Mouse (Mus musculus): ENCODE data around the gene Lyrm7. TPM values are rescaled to one million over a fixed set of nuclear protein-coding genes. Genes with fewer than 3 reads are reported as not detected.

Gene Lyrm7
- polyA plus RNA-seq (2014; fragmentation: Nextera tagmentation; extraction: Ambion mirVana) = 7.9 and 8.0 TPM in 2 replicates

DNA sequence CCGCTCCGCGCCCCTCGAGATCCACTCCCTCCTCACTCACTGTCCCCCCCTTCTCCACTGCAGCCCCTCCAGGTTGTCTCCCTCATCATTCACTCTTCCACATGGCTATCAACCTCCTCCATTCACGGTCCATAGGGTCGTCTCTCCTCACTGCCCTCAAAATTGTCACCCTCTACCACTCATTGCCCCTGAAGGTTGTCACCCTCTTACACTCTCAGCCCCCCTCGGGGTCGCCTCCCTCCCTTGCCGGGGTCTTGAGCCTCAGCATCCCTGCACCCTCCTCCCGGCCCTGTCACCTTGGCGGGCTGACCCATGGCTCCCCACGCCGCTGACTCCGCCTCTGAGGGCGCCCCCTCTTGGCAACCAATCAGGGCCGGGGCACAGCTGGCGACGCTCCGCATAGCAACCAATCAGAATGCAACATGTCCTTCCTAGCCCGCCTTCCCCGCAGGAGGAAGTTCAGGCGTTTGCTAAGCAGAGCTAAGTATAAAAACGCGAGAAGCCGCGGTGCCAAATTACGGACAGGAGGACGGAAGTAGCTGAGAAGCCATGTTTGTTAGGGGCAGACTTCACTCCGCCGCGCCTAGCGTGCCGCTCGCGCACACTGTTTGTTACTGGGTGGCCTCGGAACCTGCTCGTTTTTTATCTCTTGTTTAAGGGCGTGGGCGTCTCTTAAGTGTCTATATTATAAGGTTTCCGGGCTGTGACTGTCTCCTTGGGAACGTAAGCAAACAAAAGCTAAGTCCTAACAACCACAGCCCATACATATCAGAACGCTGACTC is at the start of gene Lyrm7:
TSS of gene Lyrm7 (minus strand) at position 661 of the 783 bp plus-strand sequence.
- ATAC-seq (ENCODE audit: insufficient read depth) = peak; percentile 98
- no peaks in the 10 kb centered on the region for H3K27me3 ChIP-seq (ENCODE audit: insufficient read depth, low read length)
- peak within 1 kb of the TSS; percentile 95 for H3K27ac ChIP-seq (ENCODE audit: low read depth)
- peak; percentile 39; the same call in 1 of the 2 replicates for TF ChIP-seq CTCF (IDR thresholded peaks at IDR 0.05; ENCODE audit: low read depth)
- H3K9ac ChIP-seq = peak within 1 kb of the TSS; percentile 79
- under 1% methylated on average over 42 of the region's 42 CpGs for WGBS
- H3K4me2 ChIP-seq = peak within 1 kb of the TSS; percentile 82
- DNase-seq = peak; percentile 99
- peak within 1 kb of the TSS; percentile 64 for H3K4me3 ChIP-seq (ENCODE audit: low read depth, low read length)
- no peaks in the 10 kb centered on the region for H3K36me3 ChIP-seq (ENCODE audit: insufficient read depth)
- H3K9me3 ChIP-seq (ENCODE audit: low read depth, low read length) = no peaks in the 10 kb centered on the region
- H3K4me1 ChIP-seq (ENCODE audit: insufficient read depth) = no peaks in the 10 kb centered on the region

DNA sequence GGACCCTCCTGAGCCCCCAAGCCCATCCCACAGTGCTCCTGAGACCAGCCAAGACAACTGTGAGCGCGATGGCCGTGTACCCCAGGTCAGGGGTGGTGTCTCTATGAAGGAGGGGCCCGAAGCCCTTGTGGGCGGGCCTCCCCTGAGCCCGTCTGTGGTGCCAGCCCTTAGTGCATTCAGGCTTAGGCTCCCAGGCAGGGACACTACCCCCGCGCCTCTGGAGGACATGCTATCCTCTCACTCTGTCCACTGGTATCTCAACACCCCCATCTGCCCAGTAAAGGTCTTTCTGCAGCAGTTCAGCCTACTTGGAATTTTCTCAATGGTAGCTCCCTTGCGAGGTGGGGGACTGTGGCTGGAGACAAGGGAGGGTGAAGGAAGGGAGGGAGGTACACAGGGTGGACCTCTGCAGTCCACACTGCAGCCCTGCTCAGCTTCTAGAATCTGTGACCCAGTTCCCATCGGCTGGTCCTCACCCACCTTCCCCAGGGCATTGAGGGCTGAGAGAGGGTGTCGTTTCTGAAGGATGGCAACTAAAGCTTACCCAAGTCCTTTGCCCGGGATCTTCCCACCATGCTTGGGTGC is 49.5 kb upstream of the Lyrm7 start:
- 88% methylated on average over 12 of the region's 12 CpGs for WGBS
- ATAC-seq (ENCODE audit: insufficient read depth) = no peak
- TF ChIP-seq CTCF (IDR thresholded peaks at IDR 0.05; ENCODE audit: low read depth) = no peak

DNA sequence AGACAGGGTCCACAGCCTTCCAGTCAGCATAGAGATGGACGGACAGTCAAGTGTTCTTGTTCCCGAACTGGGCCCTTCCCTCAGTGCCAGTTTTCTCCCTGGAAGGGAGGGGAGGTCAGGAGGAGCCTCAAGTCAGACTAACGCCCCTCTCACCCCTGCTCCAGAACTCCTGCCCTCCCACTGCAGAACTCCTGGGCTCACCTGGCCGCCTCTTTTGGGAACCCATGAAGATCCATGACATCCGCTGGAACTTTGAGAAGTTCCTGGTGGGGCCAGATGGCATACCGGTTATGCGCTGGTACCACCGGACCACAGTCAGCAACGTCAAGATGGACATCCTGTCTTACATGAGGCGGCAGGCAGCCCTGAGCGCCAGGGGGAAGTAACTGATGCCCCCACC is 48.6 kb upstream of the Lyrm7 start:
- Histone ChIP-seq H3K4me2 (no peak overlapping the region), H3K27me3 (ENCODE audit: insufficient read depth, low read length) (no peaks in the 10 kb centered on the region), H3K27ac (ENCODE audit: low read depth) (no peak overlapping the region), H3K9ac (no peak overlapping the region), H3K36me3 (ENCODE audit: insufficient read depth) (peaks cover 41% of the 10 kb centered on the region), H3K4me1 (ENCODE audit: insufficient read depth) (peaks cover 4% of the 10 kb centered on the region; the same call in 1 of the 2 replicates), H3K4me3 (ENCODE audit: low read depth, low read length) (no peak overlapping the region), H3K9me3 (ENCODE audit: low read depth, low read length) (no peaks in the 10 kb centered on the region)
- WGBS = 89% methylated on average over 11 of the region's 11 CpGs
- no peak for TF ChIP-seq CTCF (IDR thresholded peaks at IDR 0.05; ENCODE audit: low read depth)
- ATAC-seq (ENCODE audit: insufficient read depth) (no peak), DNase-seq (no peak)

More for the DNA sequence above, 49.5 kb upstream of the Lyrm7 start:
- Histone ChIP-seq H3K27ac (ENCODE audit: low read depth) (no peak overlapping the region), H3K27me3 (ENCODE audit: insufficient read depth, low read length) (no peaks in the 10 kb centered on the region), H3K9me3 (ENCODE audit: low read depth, low read length) (no peaks in the 10 kb centered on the region), H3K4me2 (no peak overlapping the region), H3K4me1 (ENCODE audit: insufficient read depth) (no peaks in the 10 kb centered on the region), H3K36me3 (ENCODE audit: insufficient read depth) (peaks cover 45% of the 10 kb centered on the region), H3K4me3 (ENCODE audit: low read depth, low read length) (no peak overlapping the region), H3K9ac (no peak overlapping the region)
- no peak for DNase-seq

DNA sequence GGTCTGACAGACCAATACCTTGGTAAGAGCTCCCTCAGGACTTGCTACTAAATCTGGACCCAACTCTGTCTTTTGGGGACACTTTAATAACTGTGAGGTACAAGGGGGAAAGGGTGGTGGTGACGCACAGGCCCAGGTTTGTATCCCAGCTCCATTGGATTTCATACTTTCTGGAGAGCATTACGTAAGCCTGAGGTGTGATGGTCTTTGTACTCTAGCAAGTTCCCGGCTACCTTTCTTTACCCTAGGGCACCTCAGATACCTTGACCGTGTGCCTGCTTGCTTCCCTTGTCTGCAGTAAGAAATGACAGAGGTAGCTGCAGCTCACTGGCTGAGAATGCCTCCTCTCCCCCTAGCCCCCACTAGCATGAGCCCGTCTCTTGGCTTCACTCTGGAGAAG is 46.5 kb upstream of the Lyrm7 start:
- no peak overlapping the region for H3K27ac ChIP-seq (ENCODE audit: low read depth)
- no peak for TF ChIP-seq CTCF (IDR thresholded peaks at IDR 0.05; ENCODE audit: low read depth)
- ATAC-seq (ENCODE audit: insufficient read depth) = no peak
- no peak overlapping the region for H3K4me2 ChIP-seq
- no peak overlapping the region for H3K4me3 ChIP-seq (ENCODE audit: low read depth, low read length)
- no peak overlapping the region for H3K9ac ChIP-seq
- H3K9me3 ChIP-seq (ENCODE audit: low read depth, low read length) = no peaks in the 10 kb centered on the region
- peaks cover 6% of the 10 kb centered on the region; the same call in 1 of the 2 replicates for H3K4me1 ChIP-seq (ENCODE audit: insufficient read depth)
- DNase-seq = no peak
- H3K27me3 ChIP-seq (ENCODE audit: insufficient read depth, low read length) = no peaks in the 10 kb centered on the region
- peaks cover 35% of the 10 kb centered on the region for H3K36me3 ChIP-seq (ENCODE audit: insufficient read depth)
- WGBS = 84% methylated on average over 5 of the region's 5 CpGs

DNA sequence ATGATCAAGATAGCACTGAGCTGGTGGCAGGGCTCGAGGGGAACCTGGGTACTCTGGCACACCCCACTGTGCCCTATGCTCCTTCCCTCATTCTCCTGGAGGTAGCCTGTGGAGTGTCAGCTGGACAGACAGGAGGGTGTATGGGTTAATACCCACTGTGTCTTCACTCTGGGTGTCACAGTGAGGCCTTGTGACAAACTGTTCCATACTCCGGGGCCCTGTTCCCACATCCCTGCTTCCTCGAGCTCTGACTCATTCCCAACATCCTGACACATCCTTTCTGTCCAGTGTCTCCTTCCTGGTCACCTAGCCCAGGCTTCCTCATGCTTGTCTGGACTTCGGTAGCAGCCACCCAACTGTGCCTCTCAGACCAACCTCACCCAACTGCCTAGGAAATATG is 45.8 kb upstream of the Lyrm7 start:
- H3K27me3 ChIP-seq (ENCODE audit: insufficient read depth, low read length) = no peaks in the 10 kb centered on the region
- H3K4me1 ChIP-seq (ENCODE audit: insufficient read depth) = peaks cover 6% of the 10 kb centered on the region; the same call in 1 of the 2 replicates
- TF ChIP-seq CTCF (IDR thresholded peaks at IDR 0.05; ENCODE audit: low read depth) = no peak
- H3K36me3 ChIP-seq (ENCODE audit: insufficient read depth) = peaks cover 35% of the 10 kb centered on the region
- ATAC-seq (ENCODE audit: insufficient read depth) (no peak), DNase-seq (no peak)
- H3K4me2 ChIP-seq = no peak overlapping the region
- no peak overlapping the region for H3K9ac ChIP-seq
- no peak overlapping the region for H3K27ac ChIP-seq (ENCODE audit: low read depth)
- H3K9me3 ChIP-seq (ENCODE audit: low read depth, low read length) = no peaks in the 10 kb centered on the region
- no peak overlapping the region for H3K4me3 ChIP-seq (ENCODE audit: low read depth, low read length)
- 67% methylated on average over 4 of the region's 4 CpGs for WGBS

DNA sequence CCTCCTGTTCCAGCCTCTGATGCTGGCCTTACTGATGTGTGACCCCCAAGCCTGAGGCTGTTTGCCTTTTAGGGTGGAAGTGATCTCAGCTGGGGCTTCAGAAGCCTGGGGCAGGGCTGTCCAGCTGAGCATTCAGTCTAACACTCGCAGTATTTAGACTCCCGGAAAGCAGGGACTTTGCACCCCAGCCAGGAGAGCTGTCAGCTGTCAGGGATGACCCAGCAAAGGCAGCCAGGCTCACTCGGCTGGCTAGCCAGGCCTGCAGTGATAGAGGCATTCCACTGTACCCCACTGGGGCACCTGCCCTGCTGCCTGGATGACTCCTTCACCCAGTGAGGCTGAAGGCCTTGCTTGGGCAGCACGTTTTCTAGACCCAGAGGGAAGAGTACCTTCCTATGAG is 45.2 kb upstream of the Lyrm7 start:
- WGBS = 43% methylated on average over 4 of the region's 4 CpGs
- Histone ChIP-seq H3K4me1 (ENCODE audit: insufficient read depth) (peaks cover 6% of the 10 kb centered on the region; the same call in 1 of the 2 replicates), H3K36me3 (ENCODE audit: insufficient read depth) (peaks cover 33% of the 10 kb centered on the region), H3K9ac (no peak overlapping the region), H3K27ac (ENCODE audit: low read depth) (no peak overlapping the region), H3K4me2 (no peak overlapping the region), H3K9me3 (ENCODE audit: low read depth, low read length) (no peaks in the 10 kb centered on the region), H3K27me3 (ENCODE audit: insufficient read depth, low read length) (no peaks in the 10 kb centered on the region), H3K4me3 (ENCODE audit: low read depth, low read length) (no peak overlapping the region)
- no peak for TF ChIP-seq CTCF (IDR thresholded peaks at IDR 0.05; ENCODE audit: low read depth)
- ATAC-seq (ENCODE audit: insufficient read depth) (no peak), DNase-seq (no peak)

DNA sequence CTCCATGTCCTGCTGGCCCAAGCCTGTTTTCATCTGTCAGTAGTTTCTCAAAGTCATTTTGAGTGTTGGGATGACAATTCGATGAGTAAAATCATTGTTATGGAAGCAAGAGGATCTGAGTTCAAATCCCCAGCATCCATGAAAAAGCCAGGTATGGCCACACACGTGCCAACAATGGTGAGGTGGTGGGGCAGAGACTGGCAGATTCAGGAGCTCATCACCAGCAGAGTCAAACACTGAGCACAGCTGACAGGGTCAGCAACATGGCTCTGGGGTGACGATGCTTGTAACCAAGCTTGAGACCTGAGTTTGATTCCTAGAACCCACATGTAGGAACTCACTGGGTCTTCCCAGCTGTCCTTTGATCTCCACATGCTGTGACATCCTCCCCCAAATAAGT is 44.4 kb upstream of the Lyrm7 start:
- 84% methylated on average over 3 of the region's 3 CpGs for WGBS
- no peak for DNase-seq
- no peak overlapping the region for H3K9ac ChIP-seq
- no peak overlapping the region for H3K4me2 ChIP-seq
- peaks cover 24% of the 10 kb centered on the region for H3K36me3 ChIP-seq (ENCODE audit: insufficient read depth)
- no peak for TF ChIP-seq CTCF (IDR thresholded peaks at IDR 0.05; ENCODE audit: low read depth)
- no peaks in the 10 kb centered on the region for H3K9me3 ChIP-seq (ENCODE audit: low read depth, low read length)
- H3K4me3 ChIP-seq (ENCODE audit: low read depth, low read length) = no peak overlapping the region
- no peak overlapping the region for H3K27ac ChIP-seq (ENCODE audit: low read depth)
- ATAC-seq (ENCODE audit: insufficient read depth) = no peak
- peaks cover 6% of the 10 kb centered on the region; the same call in 1 of the 2 replicates for H3K4me1 ChIP-seq (ENCODE audit: insufficient read depth)
- no peaks in the 10 kb centered on the region for H3K27me3 ChIP-seq (ENCODE audit: insufficient read depth, low read length)
